Mouse (Mus musculus) heart, adult 2 months (tissue): ENCODE measurements around the gene Cmip.

Source experiments
- CTCF ChIP-seq: fragments of 200-600 bp; IDR thresholded peaks from 2 replicates; pipeline ENCODE4 v1.8.1; 2022; ENCODE audit warnings: antibody characterized with exemption, mild to moderate bottlenecking, moderate library complexity
- POLR2A ChIP-seq: fragments of 200-500 bp; IDR thresholded peaks from 2 replicates; pipeline ENCODE4 v1.6.1; 2011; ENCODE audit warnings: mild to moderate bottlenecking, low read depth, low read length, control low read depth; ENCODE audit not compliant: insufficient read depth

- TF ChIP-seq CTCF, result no peak
- no peak for TF ChIP-seq POLR2A
Observed at GRCm38 (mm10) chr8:117347556-117347955, 90.7 kb downstream of the Cmip start.
